Mouse (Mus musculus): ENCODE data around the gene Avil.
A peak's percentile ranks its signal among the peaks of the same experiment; 100 is the strongest.

Avil gene

DNA sequence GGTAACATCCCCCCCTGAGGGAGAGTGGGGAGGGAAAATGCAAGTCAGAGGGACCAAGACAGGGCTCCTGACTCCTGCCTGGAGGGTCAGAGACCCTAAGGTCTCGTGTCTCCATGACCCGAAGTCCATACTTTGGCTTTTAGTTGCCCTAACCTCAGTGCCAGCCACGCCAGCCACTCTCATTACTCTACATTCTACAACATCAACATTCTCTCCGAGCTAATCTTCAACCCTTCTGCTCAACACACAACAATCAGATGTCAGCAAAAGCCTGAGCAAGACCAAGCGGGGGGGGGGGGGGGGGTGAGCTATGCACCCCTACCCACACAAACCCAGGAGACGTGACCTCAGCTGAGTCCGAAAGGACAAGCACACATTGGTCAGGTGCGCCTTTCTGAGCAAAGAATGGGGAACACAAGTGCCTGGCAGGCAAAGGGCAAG, 32.8 kb downstream of the Avil start:
- DNase-seq: no peak

DNA sequence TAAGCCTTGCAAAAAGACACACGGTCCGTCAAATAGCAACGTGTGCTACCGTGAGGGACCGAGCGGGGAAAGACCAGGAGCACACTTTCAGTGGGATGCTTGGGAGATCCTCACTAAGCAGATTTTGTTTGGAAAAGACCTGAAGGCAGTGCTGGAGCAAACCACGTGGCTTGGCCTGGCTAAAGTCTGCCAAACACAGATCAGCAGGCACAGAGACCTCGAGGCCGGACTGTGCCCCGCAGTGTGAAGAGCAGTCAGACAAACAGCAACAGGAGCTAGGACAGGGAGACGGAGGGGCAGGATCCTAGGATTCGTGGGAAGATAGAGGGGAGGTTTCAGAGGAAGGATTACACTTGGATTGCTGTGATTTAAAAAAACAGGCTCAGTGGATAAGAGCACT, 35.8 kb downstream of the Avil start:
- DNase-seq: no peak

DNA sequence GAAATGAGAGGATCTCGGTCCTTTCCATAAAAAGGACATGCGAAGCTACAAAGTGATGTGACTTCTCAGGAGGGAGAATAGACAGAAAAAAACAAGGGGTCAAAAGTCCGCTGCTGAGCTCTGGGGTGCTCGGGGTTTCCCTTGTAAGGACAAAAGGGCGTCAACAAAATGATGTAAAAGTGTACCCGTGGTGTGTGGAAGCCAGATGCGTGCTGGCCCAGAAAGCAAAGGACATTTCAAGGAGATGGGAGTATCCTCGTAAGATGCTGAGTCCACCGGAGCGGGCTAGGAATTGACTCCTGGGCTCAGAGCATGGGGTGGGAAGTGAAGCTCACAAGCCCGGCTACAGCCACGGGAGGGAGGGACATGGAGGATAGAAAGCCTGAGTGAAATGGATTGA, 37.1 kb downstream of the Avil start:
- no peak for DNase-seq

DNA sequence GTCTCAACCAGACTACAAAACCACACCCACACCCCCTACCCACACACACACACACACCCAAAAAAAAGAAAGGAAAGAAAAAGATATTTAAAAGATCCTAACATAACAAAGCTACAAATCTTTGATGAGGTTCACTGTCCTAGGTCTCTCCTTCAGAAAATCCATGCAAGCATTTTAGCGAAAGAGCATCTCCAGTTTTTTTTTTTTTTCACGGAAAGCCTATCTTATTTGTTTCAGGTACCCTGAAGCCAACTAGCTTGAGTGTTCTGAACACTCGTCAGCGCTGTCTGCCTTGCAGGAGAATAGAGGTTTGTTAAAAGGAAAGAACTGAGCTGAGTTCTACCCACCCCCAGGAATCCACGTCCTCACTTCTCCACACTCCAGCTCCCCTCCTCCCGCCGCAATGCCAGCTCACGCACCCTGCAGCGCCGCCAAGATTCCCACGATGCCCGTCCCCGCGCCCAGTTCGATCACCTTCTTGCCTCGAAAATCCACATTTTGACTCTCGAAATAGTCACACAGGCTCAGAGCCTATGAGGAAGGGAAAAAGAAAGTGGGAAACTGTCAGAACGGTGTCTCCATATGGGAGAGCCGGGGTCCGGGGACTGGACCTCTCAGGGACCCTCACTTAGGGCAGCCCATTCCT, 40.2 kb downstream of the Avil start:
- DNase-seq: no peak

DNA sequence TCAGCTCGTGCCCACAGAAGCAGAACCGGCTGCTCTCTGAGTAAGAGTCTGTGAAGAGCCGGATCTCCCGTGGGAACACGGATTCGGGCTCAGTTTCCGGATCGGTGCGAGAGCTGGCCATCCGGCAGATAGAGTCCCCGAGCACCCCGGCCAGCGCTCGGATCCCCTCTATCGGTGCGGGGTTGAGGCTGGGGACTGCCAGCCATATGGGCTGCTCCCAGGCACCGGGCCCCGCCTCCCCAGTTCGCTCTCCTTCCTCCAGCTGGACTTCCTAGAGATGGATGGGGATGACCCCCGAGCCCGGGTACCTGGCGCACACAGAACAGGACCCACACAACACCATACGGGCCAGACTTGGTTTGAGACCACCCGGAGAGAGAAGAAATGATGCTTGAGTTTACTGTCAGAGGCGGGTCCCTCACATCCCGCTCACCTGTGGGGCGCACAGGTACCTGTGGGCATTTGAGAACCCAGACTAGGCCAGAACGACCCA, 40.8 kb downstream of the Avil start, which contains the start of the genes Mettl1 and Eef1akmt3:
Mettl1 (plus strand) TSS at position 141 of the 493 bp plus-strand sequence.
Eef1akmt3 (minus strand) TSS at position 240 of the 493 bp plus-strand sequence.
- DNase-seq: no peak

DNA sequence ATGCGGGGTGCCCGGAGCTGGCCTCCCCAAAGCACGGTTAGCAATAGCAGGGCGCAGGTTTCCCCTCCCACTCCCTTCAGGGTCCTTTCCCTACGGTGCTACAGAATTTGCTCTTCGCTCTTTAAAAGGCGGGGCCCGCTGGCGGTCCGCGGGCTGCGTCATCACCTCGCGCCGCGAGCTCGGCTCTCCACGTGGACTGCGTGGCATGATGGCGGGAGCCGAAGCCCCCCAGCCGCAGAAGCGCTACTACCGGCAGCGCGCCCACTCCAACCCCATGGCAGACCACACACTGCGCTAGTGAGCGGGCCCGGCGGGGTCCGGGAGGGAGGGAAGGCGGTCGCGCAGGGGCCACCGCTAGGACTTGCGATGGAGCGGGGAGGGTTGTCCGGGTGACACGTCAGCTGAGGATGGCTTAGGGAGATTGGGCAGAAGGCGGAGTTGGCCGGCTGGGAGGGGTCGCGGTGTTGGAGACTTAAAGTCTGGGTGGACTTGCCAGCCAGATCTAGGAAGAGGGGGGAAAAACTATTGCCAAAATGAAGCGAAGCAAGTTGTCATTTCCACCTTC, 41.3 kb downstream of the Avil start:
- peak; percentile 86 for DNase-seq

DNA sequence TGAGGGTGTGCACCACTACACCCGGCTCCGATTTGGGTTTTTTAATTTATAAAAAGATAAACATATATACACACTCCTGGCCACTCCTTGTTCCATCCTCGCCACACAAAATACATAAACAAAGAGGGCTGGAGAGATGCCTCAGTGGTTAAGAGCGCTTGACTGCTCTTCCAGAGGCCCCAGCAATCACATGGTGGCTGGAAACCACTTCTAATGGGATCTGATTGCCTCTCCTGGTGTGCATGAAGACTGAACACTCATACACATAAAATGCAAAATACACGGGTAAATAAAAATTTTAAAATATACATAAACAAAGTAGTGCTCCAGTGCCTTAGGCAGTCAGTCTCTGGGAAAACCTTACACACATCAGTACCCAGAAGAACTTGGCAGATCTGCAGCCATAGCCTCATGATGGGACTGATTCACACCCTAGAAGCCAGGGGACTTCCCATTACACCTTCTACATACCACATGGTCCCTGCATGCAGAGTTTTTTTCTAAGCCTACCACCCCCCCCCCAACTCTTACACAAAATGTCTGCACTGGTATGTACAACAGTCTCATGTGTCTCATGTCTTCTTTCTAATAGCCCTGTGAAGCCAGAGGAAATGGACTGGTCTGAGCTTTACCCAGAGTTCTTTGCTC, 42.1 kb downstream of the Avil start:
- DNase-seq: no peak

DNA sequence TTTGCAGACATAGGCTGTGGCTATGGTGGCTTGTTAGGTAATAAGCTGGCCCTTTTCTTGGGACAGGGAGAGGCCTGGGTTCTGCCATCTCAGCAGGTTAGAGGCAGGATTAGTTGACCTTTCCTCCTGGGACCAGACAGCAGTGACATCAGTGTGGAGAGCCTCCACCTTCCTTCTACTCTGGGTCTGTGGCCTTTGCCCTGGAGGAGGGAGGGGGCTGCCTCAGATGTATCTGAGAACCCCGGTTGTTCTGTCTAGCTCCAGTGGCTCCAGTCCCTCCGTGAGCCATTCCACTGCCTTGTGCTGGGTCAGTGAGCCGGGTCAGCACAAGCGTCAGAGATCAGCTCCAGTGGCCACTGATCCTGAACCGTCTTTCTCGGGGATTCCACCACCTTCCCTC, 42.7 kb downstream of the Avil start:
- DNase-seq: no peak

DNA sequence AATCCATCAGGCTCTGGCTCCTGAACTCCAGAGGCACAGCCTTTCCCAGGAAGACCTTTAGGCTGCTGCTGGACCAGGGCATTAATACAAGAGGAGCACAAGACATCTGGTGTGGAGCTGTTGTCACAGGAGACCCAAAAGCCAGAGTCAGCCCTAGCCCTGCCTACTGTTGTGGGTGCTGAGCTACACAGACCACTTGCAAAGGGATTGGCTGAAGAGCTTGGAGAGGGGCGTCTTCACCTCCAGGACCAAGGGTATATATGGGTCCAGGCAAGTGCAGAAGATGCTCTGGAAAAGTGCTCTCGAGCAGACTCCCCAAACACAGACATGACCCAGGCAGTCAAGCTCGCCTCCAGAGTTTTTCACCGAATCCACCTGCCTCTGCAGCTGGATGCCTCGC, 47.4 kb downstream of the Avil start, which contains the start of gene Cyp27b1:
Cyp27b1 (plus strand) TSS at position 297 of the 400 bp plus-strand sequence.
- DNase-seq: no peak

DNA sequence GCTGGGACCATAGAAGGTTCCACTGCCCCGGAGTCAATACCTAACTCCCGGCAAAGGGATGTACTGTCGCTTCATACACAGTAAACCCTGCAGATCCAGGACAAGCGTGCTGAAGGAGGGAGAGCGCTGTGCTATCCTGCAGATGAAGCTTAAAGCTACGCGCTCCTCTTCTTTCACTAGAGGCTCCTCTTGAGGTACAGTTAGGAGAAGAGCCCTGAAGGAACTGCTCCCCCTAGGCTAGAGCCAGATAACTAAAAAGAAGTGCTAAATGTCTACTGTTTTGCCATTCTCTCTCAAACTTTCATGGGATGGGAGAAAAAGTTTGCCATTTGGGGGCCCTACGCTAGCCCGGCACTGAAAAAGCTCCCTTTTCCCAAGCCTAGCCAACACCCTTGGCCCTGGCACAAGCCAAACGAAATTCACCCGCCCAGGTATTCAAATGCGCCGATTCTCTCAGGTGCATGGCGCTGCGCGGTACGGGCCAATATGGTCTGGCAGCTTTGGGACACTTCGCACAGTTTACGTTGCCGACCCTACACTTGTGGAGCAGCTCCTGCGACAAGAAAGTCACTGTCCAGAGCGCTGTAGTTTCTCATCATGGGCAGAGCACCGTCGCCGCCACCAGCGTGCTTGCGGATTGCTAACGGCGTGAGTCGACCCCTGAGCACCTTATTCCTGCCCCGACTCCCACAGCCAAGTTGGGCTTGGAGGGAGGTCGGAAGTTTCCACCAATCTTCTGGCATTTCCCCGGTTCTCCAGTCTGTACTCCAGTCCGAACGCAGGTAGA, 48.3 kb downstream of the Avil start:
- no peak for DNase-seq

DNA sequence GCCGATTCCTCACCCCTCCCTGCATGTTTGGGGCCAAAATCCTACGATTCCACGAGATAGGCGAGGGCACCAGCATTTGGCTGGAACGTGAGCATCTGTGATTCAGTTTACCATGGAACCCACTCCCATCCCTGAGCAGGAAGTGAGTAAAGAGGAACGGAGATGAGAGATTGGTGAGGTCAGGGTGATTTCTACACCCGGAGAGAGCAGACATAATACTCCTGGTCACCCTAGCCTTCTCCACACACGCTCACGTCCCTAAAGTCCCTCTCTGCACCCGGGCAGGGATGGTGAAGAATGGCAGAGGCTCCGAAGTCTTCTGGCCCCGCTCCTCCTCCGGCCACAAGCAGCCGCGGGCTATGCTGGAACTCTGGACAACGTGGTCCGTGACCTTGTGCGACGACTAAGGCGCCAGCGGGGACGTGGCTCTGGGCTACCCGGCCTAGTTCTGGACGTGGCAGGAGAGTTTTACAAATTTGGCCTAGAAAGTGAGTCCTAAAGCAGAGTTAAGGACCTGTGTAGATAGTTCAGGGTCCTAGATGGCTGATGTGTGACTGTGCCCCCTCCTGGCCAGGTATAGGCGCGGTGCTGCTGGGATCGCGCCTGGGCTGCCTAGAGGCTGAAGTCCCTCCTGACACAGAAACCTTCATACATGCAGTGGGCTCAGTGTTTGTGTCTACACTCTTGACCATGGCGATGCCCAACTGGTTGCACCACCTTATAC, 49.0 kb downstream of the Avil start:
- no peak for DNase-seq

DNA sequence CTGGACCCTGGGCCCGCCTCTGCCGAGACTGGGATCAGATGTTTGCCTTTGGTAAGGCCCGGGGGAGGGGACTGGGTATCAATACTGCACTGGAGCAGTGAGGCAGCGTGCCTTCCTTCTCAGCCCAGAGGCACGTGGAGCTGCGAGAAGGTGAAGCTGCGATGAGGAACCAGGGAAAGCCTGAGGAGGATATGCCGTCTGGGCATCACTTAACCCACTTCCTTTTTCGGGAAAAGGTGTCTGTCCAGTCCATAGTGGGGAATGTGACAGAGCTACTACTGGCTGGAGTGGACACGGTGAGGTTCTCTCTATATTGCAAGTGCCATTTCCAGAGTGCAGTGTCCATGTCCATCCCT, 49.6 kb downstream of the Avil start:
- DNase-seq: no peak

DNA sequence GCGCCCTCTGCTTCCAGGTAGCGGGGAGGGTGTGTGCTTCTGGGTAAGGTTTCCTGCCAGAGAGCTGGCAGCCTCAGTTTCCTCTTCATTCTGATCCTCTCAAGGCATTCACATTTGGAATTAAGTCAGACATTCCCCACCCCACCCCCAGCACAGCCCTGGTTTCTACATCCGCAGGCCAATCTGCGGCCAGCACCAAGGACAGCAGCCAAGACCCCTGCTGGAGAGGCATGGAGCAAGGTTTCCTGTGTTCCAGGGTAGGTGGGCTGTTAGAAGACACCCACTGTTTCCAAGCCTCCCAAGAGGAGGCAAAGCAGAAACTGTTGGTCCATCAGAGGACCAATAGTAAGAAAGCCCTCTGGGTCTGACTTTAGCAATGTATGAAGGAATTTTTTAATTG, 54.1 kb downstream of the Avil start:
- no peak for DNase-seq

DNA sequence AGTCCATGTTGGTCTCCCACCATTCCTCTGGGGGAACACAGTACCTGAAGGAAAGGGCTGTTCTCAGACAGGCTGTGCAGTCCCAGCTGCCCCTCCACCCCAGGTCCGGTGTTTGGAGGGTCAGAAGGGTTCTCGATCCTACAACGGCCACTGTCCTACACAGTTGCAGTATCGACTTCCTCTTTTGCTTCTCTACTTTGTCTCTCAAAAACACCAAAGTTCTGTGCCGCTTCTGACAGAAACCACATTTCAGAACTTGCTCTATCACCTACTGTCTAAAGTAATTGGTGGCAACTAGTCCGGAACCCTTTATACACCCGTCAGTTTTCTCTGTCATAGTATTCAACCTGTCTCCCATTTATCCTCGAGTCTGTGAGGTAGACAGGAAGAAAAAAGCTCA, 54.9 kb downstream of the Avil start:
- DNase-seq: no peak

DNA sequence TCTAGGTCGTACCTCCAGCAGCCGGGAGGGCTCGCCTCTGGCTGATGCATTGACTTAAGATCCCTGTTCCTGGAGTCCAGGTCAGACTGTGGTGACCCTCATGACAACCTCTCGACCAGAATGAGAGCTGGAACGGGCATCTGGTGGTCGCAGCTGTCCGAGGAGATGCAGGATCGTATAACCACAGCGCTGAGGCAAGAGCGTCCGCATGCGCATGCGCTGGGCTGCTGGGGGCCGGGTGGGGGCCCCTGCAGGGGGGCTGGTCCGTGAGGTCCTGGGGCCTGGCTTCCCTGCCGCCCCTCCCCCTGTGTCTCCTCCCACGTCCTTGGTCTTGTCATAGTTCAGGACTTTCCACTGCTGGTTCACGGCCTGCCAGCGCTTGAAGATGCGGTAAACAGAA, 56.0 kb downstream of the Avil start:
- no peak for DNase-seq

DNA sequence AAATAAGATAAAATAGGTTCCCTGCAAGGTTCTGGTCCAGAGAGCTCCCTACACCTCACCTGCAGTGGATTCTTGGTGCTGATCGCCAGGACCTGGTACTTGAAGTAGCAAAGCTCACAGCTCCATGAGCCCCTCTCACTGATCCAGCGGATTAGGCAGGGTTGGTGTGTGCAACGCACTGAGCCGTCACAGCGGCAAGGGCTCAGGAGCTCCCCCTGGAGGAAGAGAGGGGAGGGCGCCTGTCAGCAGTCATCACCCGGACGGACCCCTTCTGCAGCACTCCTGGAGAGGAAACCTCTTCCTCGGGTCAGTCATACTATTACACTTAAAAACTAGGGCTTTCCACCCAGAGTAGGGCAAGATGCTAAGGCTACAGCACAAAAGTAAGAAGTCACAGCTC, 57.7 kb downstream of the Avil start:
- no peak for DNase-seq

DNA sequence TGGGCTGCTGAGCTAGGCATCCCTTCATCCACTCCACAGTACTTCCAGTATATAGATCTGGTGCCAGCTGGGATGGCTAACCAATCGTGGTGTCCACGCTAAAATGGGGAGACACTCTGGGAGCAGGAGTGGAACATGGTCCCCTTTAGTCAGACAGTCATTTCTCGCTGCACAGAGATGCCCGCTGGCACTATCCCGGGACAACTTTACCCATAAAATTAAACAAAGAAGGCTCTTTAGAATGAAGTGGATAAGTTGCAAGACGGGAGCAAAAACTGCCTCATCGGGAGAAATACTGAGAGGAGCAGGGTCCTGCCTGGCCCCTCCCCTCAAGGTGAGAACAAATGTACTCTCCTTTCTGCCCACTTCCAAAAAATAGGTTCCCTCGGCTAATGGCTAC, 58.2 kb downstream of the Avil start:
- DNase-seq: no peak

DNA sequence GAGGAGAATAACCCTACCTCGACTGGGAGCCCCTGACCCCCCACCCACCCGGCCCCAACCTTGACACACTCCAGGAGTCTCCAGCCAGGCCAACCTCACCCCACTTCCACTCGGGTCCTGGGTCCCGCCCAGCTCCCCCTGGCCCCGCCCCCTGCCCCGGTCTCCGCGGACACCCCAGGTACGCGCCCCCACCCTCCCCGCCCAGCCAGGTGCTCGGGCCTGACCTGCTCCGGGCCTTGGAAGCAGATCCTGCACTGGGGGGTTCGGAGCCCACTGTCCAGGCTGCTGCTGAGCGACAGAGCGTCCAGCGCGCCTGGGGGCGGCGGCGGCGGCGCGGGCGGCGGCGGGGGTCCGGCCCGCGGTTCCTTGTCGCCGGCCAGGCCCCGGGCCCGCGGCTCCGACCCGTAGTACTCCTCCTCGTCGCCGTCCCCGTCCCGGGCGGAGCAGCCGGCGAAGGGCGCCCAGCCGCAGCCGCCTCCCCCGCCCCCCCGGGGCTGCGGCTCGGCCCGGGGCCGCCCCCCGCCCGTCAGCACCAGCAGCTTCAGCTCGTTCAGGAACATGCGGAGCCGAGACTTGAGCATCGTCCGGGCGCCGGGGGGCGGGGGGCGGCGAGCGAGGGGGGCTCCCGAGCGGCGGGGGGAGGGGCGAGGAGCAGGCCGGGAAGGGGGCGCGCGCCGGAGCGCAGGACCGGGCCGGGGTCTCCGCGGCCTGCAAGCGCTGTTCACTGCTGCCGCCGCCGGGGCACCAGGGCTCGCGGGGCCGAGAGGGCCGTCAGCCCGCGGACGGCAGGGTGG, 58.9 kb downstream of the Avil start:
- no peak for DNase-seq

DNA sequence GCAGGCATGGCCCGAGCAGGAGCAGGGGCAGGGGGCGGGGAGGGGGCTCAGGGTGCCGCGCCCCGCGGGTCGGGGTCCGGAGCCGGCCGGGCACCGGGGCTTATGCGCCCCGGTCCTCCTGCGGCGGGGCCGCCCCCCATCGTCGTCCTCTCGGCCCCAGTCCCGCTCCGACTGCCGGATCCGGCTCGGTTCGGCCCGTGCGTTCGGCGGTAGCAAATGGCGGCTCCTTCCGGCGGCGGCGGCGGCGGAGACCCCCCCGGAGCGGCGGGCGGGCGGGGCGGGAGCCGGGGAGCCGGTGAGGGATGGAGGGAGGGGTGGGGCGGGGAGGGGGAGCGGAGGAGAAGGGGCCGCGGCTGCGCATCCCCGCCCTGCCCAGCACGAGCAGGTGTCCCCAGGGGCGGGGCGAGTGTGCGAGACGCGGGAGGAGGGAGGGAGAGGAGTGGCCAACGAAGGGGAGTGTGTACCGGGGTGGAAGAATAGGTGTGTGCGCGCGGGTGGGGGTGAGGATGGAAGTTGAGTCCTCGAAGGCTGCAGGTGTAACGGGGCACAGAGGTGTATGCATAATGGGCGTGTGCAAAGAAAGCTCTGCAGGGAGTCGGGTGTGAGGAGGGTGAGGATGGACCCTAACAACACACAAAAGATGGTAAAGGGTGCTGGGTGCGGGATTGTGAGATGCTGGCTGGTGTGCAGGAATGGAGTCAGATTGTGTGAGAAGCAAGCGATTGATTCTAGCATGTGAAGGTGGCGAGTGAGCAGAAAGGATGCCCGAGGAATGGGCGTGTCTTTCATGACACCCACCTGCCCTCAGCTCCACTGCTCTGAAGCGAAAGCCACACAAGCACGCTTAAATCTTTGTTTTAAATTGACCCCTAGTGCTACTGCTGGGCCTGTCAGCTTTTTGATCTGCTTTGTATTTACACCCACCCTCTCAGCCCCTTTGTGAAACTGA, 59.7 kb downstream of the Avil start, which contains the start of gene March9:
March9 (minus strand) TSS at position 217 of the 949 bp plus-strand sequence.
- DNase-seq: peak; percentile 83

DNA sequence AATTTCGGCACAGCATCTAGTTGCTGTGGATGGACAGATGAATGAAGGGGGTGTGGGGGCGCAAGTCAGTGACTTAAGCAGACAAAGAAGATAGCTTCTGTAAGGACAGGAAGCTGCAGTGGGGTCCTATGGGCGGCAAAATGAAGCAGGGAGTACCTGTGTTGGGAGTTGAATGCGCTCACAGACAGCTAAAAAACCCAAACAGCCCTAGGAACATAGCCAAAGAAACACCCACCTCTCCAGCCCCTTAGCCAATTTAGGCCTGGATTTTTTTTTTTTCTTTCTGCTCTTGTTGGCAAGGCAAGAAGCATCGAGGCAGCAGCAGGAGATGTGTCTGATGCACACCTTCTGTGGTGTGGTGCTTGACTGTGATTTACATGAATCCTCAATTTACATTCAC, 60.6 kb downstream of the Avil start:
- no peak for DNase-seq

DNA sequence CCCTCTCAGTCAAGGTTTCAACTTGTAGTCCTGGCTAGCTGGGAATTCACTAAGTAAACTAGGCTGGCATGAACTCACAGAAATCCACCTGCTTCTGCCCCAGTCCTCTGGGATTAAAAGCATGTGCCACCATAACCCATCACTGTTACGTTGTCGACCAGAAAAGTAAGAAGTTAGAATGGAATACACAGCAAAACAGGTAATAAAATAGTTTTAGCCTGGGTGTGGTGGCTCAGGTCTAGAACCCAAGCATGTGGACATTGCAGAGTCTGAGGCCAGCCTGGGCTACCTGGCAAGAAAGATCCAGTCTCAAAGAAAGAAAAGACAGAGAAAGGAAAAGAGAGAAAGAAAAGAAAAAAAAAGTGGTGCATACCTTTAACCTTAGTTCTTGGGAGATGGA, 61.0 kb downstream of the Avil start:
- DNase-seq: no peak
